Mouse (Mus musculus) kidney, adult 9 months (tissue): ENCODE measurements around the gene Kcnc1.

ENCODE experiments used
- DNase-seq: peaks from one replicate; pipeline ENCODE4 v3.0.0; 2022

The Kcnc1 gene

GRCm38 (mm10) chr7:46422764-46423412 is 26.6 kb downstream of the Kcnc1 start:
- peak; percentile 31 for DNase-seq

GRCm38 (mm10) chr7:46423951-46424350 is 27.7 kb downstream of the Kcnc1 start:
- no peak for DNase-seq

GRCm38 (mm10) chr7:46425012-46425411 is 28.7 kb downstream of the Kcnc1 start:
- no peak for DNase-seq

- no peak for DNase-seq
Observed at GRCm38 (mm10) chr7:46433874-46434273, 37.6 kb downstream of the Kcnc1 start.

- DNase-seq: no peak
Observed at GRCm38 (mm10) chr7:46435833-46436232, 39.5 kb downstream of the Kcnc1 start.

- DNase-seq: no peak
Observed at GRCm38 (mm10) chr7:46438537-46439141, 42.3 kb downstream of the Kcnc1 start.

- DNase-seq: no peak
Observed at GRCm38 (mm10) chr7:46443163-46443562, 46.9 kb downstream of the Kcnc1 start.

GRCm38 (mm10) chr7:46445896-46446295 is 49.6 kb downstream of the Kcnc1 start:
- DNase-seq: no peak

GRCm38 (mm10) chr7:46447473-46448165 is 51.3 kb downstream of the Kcnc1 start:
- no peak for DNase-seq

- no peak for DNase-seq
Observed at GRCm38 (mm10) chr7:46448922-46449645, 52.8 kb downstream of the Kcnc1 start.

- no peak for DNase-seq
Observed at GRCm38 (mm10) chr7:46453930-46454679, 57.8 kb downstream of the Kcnc1 start.

- no peak for DNase-seq
Observed at GRCm38 (mm10) chr7:46457889-46458288, 61.6 kb downstream of the Kcnc1 start.

- no peak for DNase-seq
Observed at GRCm38 (mm10) chr7:46459200-46459599, 62.9 kb downstream of the Kcnc1 start.

GRCm38 (mm10) chr7:46459605-46460245 is 63.4 kb downstream of the Kcnc1 start:
- DNase-seq: no peak

- no peak for DNase-seq
Observed at GRCm38 (mm10) chr7:46462287-46462686, 66.0 kb downstream of the Kcnc1 start.

- no peak for DNase-seq
Observed at GRCm38 (mm10) chr7:46463136-46463535, 66.8 kb downstream of the Kcnc1 start.

- DNase-seq: peak; percentile 5
Observed at GRCm38 (mm10) chr7:46466422-46466981, 70.2 kb downstream of the Kcnc1 start.

GRCm38 (mm10) chr7:46469542-46469941 is 73.2 kb downstream of the Kcnc1 start:
- no peak for DNase-seq

- no peak for DNase-seq
Observed at GRCm38 (mm10) chr7:46471054-46471737, 74.9 kb downstream of the Kcnc1 start.

- DNase-seq: peak; percentile 4
Observed at GRCm38 (mm10) chr7:46473141-46473540, 76.8 kb downstream of the Kcnc1 start.

- DNase-seq: no peak
Observed at GRCm38 (mm10) chr7:46475464-46475863, 79.2 kb downstream of the Kcnc1 start.
